15 mouse cellular contexts compared by ENCODE assay signal in the genomic region with DNA sequence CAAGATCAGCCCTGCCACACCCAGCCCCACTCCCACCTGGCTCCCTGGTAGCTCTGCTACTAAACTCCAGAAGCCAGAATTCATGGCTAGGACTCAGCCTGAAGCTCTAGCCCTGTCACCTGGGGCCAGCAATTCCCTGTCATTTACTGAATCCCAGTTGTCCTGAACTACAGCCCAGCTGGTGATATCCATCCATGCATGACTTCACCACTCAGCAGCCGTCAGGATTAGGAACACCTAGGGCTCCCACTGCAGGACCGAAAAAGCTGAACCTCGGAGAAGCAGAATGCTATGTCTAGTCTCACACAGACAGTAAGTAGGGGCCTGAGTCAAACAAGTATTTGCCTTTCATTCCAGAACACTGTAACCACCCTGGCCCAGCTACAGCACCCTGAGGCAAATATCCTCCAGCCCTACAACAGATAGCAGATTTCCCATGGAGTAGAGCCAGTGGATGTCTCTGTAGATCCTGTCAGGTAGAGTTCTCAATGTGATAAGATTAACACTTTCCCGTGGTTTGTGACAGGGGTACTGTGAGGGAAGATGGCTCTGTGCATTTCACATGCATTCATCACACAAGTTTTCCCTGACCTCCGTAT. TPM values are rescaled to one million over a fixed set of nuclear protein-coding genes. Genes with fewer than 3 reads are reported as not detected.
DNase-seq lines count a peak whose midpoint lies in the region; ATAC-seq and TF ChIP-seq lines count a peak whose summit lies in the region.
"Had no signal": no experiment of that assay in that cellular context is flagged by ENCODE, and none has a peak within 500 bp of the region (broad histone marks: within the 10 kb centered on the region; RNA-seq: fewer than 3 reads in every experiment).

No protein-coding gene starts in this region.

- H3K9ac ChIP-seq in forebrain, embryonic 12.5 days: 0 out of 2 replicates have a peak overlapping the region, but pooled peaks have one; percentile 38
- H3K9ac ChIP-seq in hindbrain, embryonic 16.5 days (ENCODE audit: low read depth, low read length): no peak overlapping the region
- H3K9ac ChIP-seq in midbrain, embryonic 16.5 days (ENCODE audit: low read depth, low read length): peak overlapping the region; percentile 56; the same call in 1 of the 2 replicates

- H3K36me3 ChIP-seq in embryonic facial prominence, embryonic 10.5 days (replicated peaks): no peaks in the 10 kb centered on the region
- H3K36me3 ChIP-seq in forebrain, embryonic 12.5 days (replicated peaks): no peaks in the 10 kb centered on the region
- H3K36me3 ChIP-seq in hindbrain, embryonic 16.5 days (ENCODE audit: control insufficient read depth, insufficient read depth, low read length): no peaks in the 10 kb centered on the region
- H3K36me3 ChIP-seq in midbrain, embryonic 16.5 days (ENCODE audit: control insufficient read depth, insufficient read depth, low read length): no peaks in the 10 kb centered on the region

- peaks cover 66% of the 10 kb centered on the region for H3K4me1 ChIP-seq in embryonic facial prominence, embryonic 10.5 days
- H3K4me1 ChIP-seq in forebrain, embryonic 12.5 days: peaks cover 68% of the 10 kb centered on the region
- peaks cover 35% of the 10 kb centered on the region for H3K4me1 ChIP-seq in hindbrain, embryonic 16.5 days (ENCODE audit: control insufficient read depth, insufficient read depth, low read depth, low read length)
- H3K4me1 ChIP-seq in midbrain, embryonic 16.5 days (ENCODE audit: control insufficient read depth, insufficient read depth, low read length): peaks cover 49% of the 10 kb centered on the region

- no peak for ATAC-seq in forebrain, embryonic 12.5 days (ENCODE audit: low FRiP score)
- ATAC-seq in hindbrain, embryonic 16.5 days: no peak
- ATAC-seq in midbrain, embryonic 16.5 days: no peak

- no peak for TF ChIP-seq CTCF in left cerebral cortex, adult 2 months (IDR thresholded peaks at IDR 0.05)

- DNase-seq in embryonic facial prominence, embryonic 10.5 days (ENCODE audit: low spot score): no peak
- no peak for DNase-seq in adrenal gland, adult 18-20 months (ENCODE audit: low spot score in 2 of 2)
- no peak for DNase-seq in thymus, postnatal 36 days
- DNase-seq in right cerebral cortex, adult 18-20 months: no peak
- DNase-seq in left cerebral cortex, adult 2 months (ENCODE audit: extremely low spot score in 1 of 2, low spot score in 2 of 2): no peak
- DNase-seq: adrenal gland, postnatal 25 days; cerebellum, adult 11-12 months; heart, postnatal 4 days; lung, postnatal 10 days had no signal

- no peaks in the 10 kb centered on the region for H3K9me3 ChIP-seq in embryonic facial prominence, embryonic 10.5 days
- H3K9me3 ChIP-seq in forebrain, embryonic 12.5 days: no peaks in the 10 kb centered on the region
- H3K9me3 ChIP-seq in hindbrain, embryonic 16.5 days (ENCODE audit: control insufficient read depth, low read length): no peaks in the 10 kb centered on the region
- no peaks in the 10 kb centered on the region for H3K9me3 ChIP-seq in midbrain, embryonic 16.5 days (replicated peaks; ENCODE audit: control insufficient read depth, low read length, poor library complexity, severe bottlenecking)

- H3K27ac ChIP-seq in embryonic facial prominence, embryonic 10.5 days (replicated peaks): peak overlapping the region; percentile 86
- H3K27ac ChIP-seq in forebrain, embryonic 12.5 days: peak overlapping the region; percentile 98
- H3K27ac ChIP-seq in hindbrain, embryonic 16.5 days (ENCODE audit: low read depth, low read length): peak overlapping the region; percentile 80
- peak overlapping the region; percentile 92 for H3K27ac ChIP-seq in midbrain, embryonic 16.5 days (ENCODE audit: low read length)
- H3K27ac ChIP-seq in left cerebral cortex, adult 2 months: no peak overlapping the region
- H3K27ac ChIP-seq: kidney, postnatal 0 days had no signal

- 42% methylated on average over 5 of the region's 5 CpGs for WGBS in embryonic facial prominence, embryonic 10.5 days
- 32% methylated on average over 5 of the region's 5 CpGs for WGBS in forebrain, embryonic 12.5 days
- 23% methylated on average over 5 of the region's 5 CpGs for WGBS in hindbrain, embryonic 16.5 days
- 20% methylated on average over 5 of the region's 5 CpGs for WGBS in midbrain, embryonic 16.5 days

- no peak overlapping the region for H3K4me2 ChIP-seq in forebrain, embryonic 12.5 days
- H3K4me2 ChIP-seq in hindbrain, embryonic 16.5 days (ENCODE audit: low read length): no peak overlapping the region
- no peak overlapping the region for H3K4me2 ChIP-seq in midbrain, embryonic 16.5 days (ENCODE audit: low read length)
- H3K4me2 ChIP-seq: liver, embryonic 11.5 days had no signal

- H3K27me3 ChIP-seq in embryonic facial prominence, embryonic 10.5 days (replicated peaks; ENCODE audit: low read depth, poor library complexity, severe bottlenecking): no peaks in the 10 kb centered on the region; the same call in 1 of the 2 replicates
- no peaks in the 10 kb centered on the region for H3K27me3 ChIP-seq in forebrain, embryonic 12.5 days
- no peaks in the 10 kb centered on the region for H3K27me3 ChIP-seq in hindbrain, embryonic 16.5 days (replicated peaks; ENCODE audit: control insufficient read depth, insufficient read depth, low read length)
- no peaks in the 10 kb centered on the region for H3K27me3 ChIP-seq in midbrain, embryonic 16.5 days (ENCODE audit: control insufficient read depth, insufficient read depth, low read depth, low read length)

- no peak overlapping the region for H3K4me3 ChIP-seq in embryonic facial prominence, embryonic 10.5 days
- no peak overlapping the region for H3K4me3 ChIP-seq in forebrain, embryonic 12.5 days (replicated peaks)
- H3K4me3 ChIP-seq in hindbrain, embryonic 16.5 days (ENCODE audit: low read length): no peak overlapping the region
- no peak overlapping the region for H3K4me3 ChIP-seq in midbrain, embryonic 16.5 days (ENCODE audit: low read depth, low read length)
- no peak overlapping the region for H3K4me3 ChIP-seq in left cerebral cortex, adult 2 months

- intact Hi-C loops in left cerebral cortex, adult 2 months (cut with DNase I): no loop called here

RNA-seq across cellular contexts. Expression of a gene that starts 4.9 kb away (rescaled TPM):
- 0.34 and 1.3 TPM in 2 replicates for polyA plus RNA-seq in embryonic facial prominence, embryonic 10.5 days (2016; fragmentation: Nextera tagmentation; extraction: Ambion mirVana)
- 1.00 and 2.2 TPM in 2 replicates for polyA plus RNA-seq in forebrain, embryonic 12.5 days (2016; fragmentation: Nextera tagmentation; extraction: Ambion mirVana)
- polyA plus RNA-seq in hindbrain, embryonic 16.5 days (2015; fragmentation: Nextera tagmentation; extraction: Ambion mirVana): 0.91 and 1.0 TPM in 2 replicates
- polyA plus RNA-seq in midbrain, embryonic 16.5 days (2015; fragmentation: Nextera tagmentation; extraction: Ambion mirVana): 2.6 and 2.7 TPM in 2 replicates
- not detected for total RNA-seq in adrenal gland, adult 18-20 months (2021)
- total RNA-seq in left cerebral cortex, adult 2 months (2021): not detected
- total RNA-seq: adrenal gland, postnatal 25 days; heart, postnatal 4 days had no signal
- polyA plus RNA-seq: kidney, postnatal 0 days; liver, embryonic 11.5 days; stomach, embryonic 14.5 days had no signal

RNA-seq across cellular contexts. Expression of a gene that starts 25.0 kb away (rescaled TPM):
- 61.1 and 66.5 TPM in 2 replicates for polyA plus RNA-seq in embryonic facial prominence, embryonic 10.5 days (2016; fragmentation: Nextera tagmentation; extraction: Ambion mirVana)
- 68.8 and 69.4 TPM in 2 replicates for polyA plus RNA-seq in forebrain, embryonic 12.5 days (2016; fragmentation: Nextera tagmentation; extraction: Ambion mirVana)
- polyA plus RNA-seq in hindbrain, embryonic 16.5 days (2015; fragmentation: Nextera tagmentation; extraction: Ambion mirVana): 120 and 123 TPM in 2 replicates
- polyA plus RNA-seq in midbrain, embryonic 16.5 days (2015; fragmentation: Nextera tagmentation; extraction: Ambion mirVana): 94.6 and 111 TPM in 2 replicates
- total RNA-seq in adrenal gland, adult 18-20 months (2021): 10 to 100 TPM; 27.6 to 28.1 TPM
- total RNA-seq in left cerebral cortex, adult 2 months (2021): 10 to 100 TPM; 57.3 to 58.1 TPM
